Mouse (Mus musculus): ENCODE results near the gene Ms4a5.
"Not testable (repeated sequence)": the region's sequence is repeated elsewhere in the genome, so short reads cannot be mapped to it uniquely, and the experiment has no call there.

Gene Ms4a5

GRCm38 (mm10) chr19:11283773-11284172 lies at the start of gene Ms4a5:
TSS of gene Ms4a5 (minus strand) at chr19:11283873.
- DNase-seq = no peak

- DNase-seq = no peak
These were observed 37.5 kb upstream of the Ms4a5 start for GRCm38 (mm10) chr19:11321123-11321522.

- DNase-seq = no peak
These were observed 33.1 kb upstream of the Ms4a5 start for GRCm38 (mm10) chr19:11316786-11317185.

GRCm38 (mm10) chr19:11314354-11314753 lies 30.7 kb upstream of the Ms4a5 start, which contains the start of gene Ms4a14:
TSS of gene Ms4a14 (minus strand) at chr19:11314454.
- no peak for DNase-seq

DNA sequence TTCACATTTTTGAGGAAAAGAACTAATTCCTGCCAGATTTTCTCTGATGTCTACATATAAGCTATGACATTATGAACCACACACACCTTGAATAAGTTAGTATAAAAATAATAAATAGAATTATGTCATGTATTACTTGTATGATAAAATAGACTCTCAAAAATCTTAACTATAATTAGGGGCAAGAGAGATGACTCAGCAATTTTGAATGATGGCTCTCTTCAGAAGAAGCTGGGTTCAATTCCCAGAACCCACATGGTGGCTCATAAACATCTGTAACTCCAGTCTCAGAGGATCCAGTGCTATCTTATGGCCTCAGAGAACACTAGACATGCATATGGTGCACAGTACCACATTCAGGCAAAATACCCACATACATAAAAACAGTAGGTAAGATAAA lies 25.2 kb upstream of the Ms4a5 start:
- no peak for DNase-seq

DNA sequence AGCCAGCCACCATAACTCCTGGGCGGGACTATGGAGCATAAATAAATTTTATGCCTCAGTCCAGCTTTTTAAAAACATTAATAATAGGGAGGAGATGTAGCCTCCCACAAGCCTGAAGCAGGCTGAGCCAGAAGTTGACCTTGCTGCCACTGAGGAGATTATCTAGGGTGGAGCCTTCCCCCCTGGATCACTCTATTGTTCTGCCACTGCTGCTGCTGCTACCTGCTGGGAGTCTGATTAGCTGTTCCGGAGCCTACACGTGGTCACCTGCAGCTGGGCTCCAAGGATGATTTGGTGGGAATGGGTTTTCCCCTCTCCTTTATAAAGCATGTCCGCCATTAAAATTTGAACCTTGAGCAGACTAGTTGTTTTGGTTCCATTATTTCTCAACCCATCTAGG lies 15.9 kb upstream of the Ms4a5 start:
- DNase-seq = not testable (repeated sequence)

DNA sequence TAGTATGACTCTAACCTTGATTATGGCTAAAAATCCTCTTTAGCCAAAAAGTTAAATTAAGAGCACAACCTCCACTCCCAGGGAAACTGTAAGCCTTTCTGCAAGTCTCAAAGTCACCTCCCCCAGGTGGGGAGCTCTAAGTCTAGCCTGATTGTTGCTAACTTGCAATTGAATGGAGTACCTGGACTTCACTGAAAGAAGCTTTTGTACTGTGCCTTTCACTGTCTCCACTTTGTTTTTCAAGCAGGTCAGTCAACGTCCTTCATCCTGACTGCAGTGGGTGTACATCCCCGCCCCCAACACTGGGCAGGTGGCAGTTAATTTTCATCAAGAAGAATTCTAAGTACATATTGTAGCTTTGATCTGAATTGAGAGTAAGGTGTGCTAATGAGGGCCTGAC lies 15.3 kb upstream of the Ms4a5 start:
- DNase-seq = no peak

GRCm38 (mm10) chr19:11293616-11294015 lies 9.9 kb upstream of the Ms4a5 start:
- not testable (repeated sequence) for DNase-seq

GRCm38 (mm10) chr19:11292990-11293389 lies 9.3 kb upstream of the Ms4a5 start:
- no peak for DNase-seq

DNA sequence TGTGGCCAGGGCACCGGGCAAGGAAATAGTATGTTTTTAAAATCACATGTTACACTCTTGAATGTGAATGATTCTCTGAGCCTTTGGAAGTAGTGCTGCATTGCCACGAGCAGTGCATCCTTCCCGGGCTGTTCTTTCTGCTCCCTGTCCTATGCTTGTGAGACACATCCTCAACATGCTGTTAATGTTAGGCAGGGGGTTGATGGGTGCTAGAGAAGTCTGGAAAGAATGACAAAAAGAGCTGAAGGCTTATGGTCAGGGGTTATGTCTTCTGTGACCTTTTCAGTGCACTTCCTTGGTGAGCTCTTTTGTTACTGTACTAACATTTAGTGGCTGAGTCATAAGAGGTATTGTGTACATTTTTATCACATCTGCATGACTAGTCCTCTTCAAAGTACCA lies 3.5 kb downstream of the Ms4a5 start:
- DNase-seq = no peak

- no peak for DNase-seq
These were observed 7.2 kb downstream of the Ms4a5 start for GRCm38 (mm10) chr19:11276431-11276830.

GRCm38 (mm10) chr19:11266956-11267355 lies 16.7 kb downstream of the Ms4a5 start:
- DNase-seq = no peak

DNA sequence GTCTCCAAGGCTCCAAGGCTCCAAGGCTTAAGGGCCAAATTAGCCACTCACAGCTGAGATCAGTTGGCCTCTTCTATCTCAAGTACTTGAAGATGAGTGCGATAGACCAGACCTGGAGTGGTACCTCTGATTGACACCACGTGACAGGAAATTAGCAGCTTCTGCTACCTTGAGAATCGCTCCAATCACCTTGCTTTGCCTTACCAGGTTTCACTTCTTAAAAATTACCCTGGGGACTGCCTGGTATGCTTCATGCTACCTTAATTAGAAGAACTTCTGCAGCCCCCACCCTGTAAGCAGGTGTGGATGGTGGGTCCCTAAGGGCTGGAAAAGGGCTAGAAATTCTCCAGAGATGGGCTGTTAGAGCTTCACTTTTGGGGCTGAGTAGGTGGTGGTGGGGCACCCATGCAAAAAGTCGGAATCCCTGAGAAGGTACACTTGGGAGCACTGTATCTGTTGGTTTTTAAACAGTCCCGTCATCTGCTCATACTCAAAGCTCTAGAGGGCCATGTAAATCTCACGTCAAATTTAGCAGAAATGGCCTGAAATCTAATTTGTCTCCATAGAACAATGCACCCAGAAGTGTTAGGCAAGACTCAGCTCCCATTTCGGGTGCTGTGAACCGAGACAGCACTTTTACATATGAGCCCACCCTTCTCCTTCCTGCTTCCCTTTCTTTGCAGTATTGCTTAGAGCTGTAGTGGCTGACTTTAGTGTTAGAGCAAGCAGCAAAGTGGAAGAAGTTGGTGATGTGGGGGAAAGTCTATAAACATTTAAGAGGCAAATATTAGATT lies 17.4 kb downstream of the Ms4a5 start, which contains the start of gene Ms4a1:
TSS of gene Ms4a1 (minus strand) at position 190 of the 794 bp plus-strand sequence.
- DNase-seq = no peak

DNA sequence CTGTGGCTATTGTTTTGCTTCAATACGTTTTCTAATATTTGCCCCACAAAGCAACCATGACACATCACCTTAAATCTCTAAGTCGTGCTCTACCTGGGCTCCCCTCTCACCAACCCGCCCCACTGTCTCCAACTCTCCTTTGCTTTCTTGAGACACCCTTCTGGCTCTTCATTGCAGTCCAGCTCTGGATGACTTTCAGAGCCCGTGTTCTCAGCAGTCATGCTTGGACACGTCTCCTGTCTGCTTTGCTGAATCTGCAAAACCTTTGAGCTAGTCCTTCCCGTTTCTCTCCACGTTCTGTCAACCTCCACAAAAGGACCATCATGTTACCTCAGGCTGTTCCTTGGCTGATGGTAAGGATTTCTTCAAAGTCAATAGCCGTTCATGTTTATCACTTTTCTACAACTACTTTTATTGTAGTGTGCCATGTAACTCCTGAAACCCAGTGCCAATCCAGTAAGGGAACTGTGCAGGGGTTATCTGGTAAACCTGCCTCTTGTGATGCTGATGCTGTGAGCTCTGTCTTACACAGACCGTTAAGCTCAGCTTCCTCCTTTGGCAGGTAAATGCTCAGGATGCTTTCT lies 19.0 kb downstream of the Ms4a5 start:
- no peak for DNase-seq

- DNase-seq = no peak
These were observed 20.1 kb downstream of the Ms4a5 start for GRCm38 (mm10) chr19:11263549-11263948.

- not testable (repeated sequence) for DNase-seq
These were observed 20.7 kb downstream of the Ms4a5 start for GRCm38 (mm10) chr19:11262932-11263331.

- no peak for DNase-seq
These were observed 22.2 kb downstream of the Ms4a5 start for GRCm38 (mm10) chr19:11261522-11261921.

GRCm38 (mm10) chr19:11244230-11244629 lies 39.4 kb downstream of the Ms4a5 start:
- peak; percentile 14 to 23 for DNase-seq

DNA sequence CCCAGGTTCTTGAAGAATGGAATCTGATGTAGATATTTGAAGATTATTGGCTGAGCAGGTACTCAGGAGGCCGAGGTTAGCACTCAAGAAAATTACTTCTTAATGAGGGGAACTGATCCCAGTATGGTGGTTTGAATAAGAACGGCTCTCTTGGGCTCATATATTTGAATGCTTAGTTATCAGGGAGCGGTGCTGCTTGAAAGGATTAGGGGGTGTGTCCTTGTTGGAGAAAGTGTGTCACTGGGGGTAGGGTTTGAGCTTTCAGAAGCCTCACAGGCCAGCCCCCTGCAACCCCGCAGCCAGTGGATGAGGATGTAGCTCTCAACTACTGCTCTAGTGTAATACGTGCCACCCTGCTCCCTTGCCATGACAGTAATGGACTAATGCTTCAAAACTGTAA lies 41.1 kb downstream of the Ms4a5 start:
- no peak for DNase-seq

GRCm38 (mm10) chr19:11235820-11236219 lies 47.9 kb downstream of the Ms4a5 start:
- no peak for DNase-seq

DNA sequence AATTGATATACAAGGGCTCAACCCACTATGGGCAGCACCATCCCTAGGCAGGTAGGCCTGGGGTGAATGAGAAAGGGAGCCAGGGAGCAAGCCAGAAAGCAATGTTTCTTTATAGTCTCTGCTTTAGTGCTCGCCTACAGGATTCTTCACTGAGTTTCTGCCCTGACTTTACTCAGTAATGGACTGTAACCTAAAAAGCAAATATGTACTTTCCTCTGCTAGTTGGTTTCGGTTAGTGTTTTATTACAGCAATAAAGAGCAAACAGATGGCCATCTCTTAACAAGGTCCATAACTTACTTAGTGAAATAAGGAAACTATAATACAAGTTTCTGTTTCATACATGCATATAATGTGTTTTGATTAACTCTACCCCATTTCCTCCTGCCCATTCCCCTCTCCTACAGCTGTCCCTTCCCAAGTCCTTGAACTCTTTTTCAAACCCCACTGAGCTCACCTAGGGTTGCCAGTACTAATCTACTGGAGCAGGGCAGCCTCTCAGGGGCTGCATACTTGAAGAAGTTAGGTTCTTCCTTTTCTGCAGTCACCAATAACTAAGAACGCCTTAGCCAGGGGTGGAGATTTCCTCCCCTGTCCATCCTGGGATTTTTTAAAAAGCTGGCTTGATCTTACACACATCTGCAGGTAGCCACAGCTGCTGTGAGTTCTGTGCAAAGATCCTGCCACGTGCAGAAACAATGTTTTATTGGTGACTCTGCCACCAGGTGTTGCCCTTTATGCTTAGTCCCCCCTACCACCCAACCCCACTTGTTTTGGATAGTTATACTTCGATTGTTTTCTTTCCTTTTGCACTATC lies 48.5 kb downstream of the Ms4a5 start:
- no peak for DNase-seq

DNA sequence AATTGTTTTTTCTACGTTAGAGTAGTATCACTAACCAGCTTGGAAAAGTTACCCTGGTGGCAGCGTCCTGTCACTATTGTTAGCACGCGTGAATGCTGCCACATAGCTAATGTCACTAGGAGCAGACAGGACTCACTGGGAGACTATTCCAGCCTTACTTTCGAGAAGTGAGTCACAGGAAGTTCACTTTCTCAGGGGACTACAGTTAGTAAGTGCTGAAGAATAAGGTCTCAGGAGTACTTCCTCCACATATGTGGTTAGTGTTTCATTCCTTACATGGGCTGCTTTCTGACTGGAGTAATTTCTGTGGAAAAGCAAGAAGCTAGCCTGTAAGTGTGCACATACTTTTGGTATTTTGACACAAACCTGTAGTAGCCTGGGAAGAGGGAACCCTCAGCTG lies 49.4 kb downstream of the Ms4a5 start:
- no peak for DNase-seq

DNA sequence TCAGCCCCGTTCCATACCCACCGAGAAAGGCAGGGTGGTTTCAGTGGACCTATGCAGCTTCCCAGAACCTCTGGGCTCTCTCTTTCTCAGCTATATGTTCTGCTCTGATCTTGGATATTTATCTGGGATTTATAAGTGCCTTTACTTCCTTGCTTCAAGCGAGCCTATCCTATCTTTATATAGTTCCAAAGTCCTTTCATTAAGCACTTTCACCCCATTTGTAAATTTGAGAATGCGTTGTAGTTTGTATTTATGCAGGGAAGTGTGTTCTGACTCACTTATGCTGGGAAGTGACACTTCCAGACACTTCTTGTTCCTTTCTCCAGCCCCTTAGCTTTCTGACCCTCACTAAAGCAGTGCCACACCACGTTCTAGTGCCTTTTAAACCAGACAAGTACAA lies 51.3 kb downstream of the Ms4a5 start, which contains the start of gene Ms4a12:
TSS of gene Ms4a12 (minus strand) at position 101 of the 400 bp plus-strand sequence.
- DNase-seq = no peak

All from lung, postnatal 4 days (tissue).